Mouse (Mus musculus) heart, adult 2 months (tissue): Measurements from ENCODE around the gene Gm20388.

Experiments
- CTCF ChIP-seq: fragments of 200-600 bp; IDR thresholded peaks from 2 replicates; pipeline ENCODE4 v1.8.1; 2022; ENCODE audit warnings: antibody characterized with exemption, mild to moderate bottlenecking, moderate library complexity
- POLR2A ChIP-seq: fragments of 200-500 bp; IDR thresholded peaks from 2 replicates; pipeline ENCODE4 v1.6.1; 2011; ENCODE audit warnings: mild to moderate bottlenecking, low read depth, low read length, control low read depth; ENCODE audit not compliant: insufficient read depth

DNA sequence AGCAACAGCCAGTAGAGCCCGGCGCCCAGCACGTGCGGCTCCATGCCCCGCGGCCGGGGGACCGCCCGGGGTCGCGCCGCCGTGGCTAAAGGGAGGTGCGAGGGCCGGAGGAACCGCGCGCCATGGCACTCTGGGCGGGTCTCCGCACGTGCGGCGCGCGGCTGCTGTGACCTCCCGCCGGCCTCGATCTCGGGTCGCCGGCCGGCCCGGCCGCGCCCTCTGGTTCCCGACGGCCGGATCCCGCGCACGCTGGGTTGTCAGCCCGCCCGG lies 2640.3 kb downstream of the Gm20388 start:
- TF ChIP-seq POLR2A (no peak), CTCF (no peak)
